Mouse (Mus musculus) embryonic facial prominence, embryonic 14.5 days (tissue): ENCODE measurements around the gene Dlgap4. TPM values are rescaled to one million over a fixed set of nuclear protein-coding genes. Genes with fewer than 3 reads are reported as not detected.
"Not testable (repeated sequence)": the region's sequence is repeated elsewhere in the genome, so short reads cannot be mapped to it uniquely, and the experiment has no call there.

Experiments
- ATAC-seq: fragments of 200-750 bp; cut with Nextera tagmentation; 2 replicates; pipeline ENCODE4 v1.8.0; 2017; ENCODE audit warnings: low read depth, moderate number of reproducible peaks, moderate TSS enrichment
- DNase-seq: peaks from one replicate; pipeline ENCODE4 v3.0.0-alpha.2; 2015; ENCODE audit warnings: low spot score
- H3K27ac ChIP-seq: fragments of 300-500 bp; sonication (generic); replicated peaks from 2 replicates; pipeline ENCODE4 v1.5.1; 2014; ENCODE audit warnings: low read depth, mild to moderate bottlenecking, low read length, moderate library complexity
- H3K27me3 ChIP-seq: fragments of 300-500 bp; sonication (generic); replicated peaks from 2 replicates; pipeline ENCODE4 v1.6.1; 2014; ENCODE audit warnings: low read length; ENCODE audit not compliant: control insufficient read depth, insufficient read depth
- H3K36me3 ChIP-seq: fragments of 300-500 bp; sonication (generic); 2 replicates; pipeline ENCODE4 v1.6.1; 2014; ENCODE audit warnings: low read length, mixed read lengths; ENCODE audit not compliant: control insufficient read depth, insufficient read depth
- H3K4me1 ChIP-seq: fragments of 300-500 bp; sonication (generic); 2 replicates; pipeline ENCODE4 v1.6.1; 2014; ENCODE audit warnings: antibody characterized with exemption, low read length; ENCODE audit not compliant: control insufficient read depth, insufficient read depth
- H3K4me2 ChIP-seq: fragments of 300-500 bp; sonication (generic); 2 replicates; pipeline ENCODE4 v1.6.1; 2014; ENCODE audit warnings: low read depth, mild to moderate bottlenecking, low read length, moderate library complexity, mixed read lengths
- H3K4me3 ChIP-seq: fragments of 300-500 bp; sonication (generic); 2 replicates; pipeline ENCODE4 v1.5.1; 2014; ENCODE audit warnings: low read depth, mild to moderate bottlenecking, low read length
- H3K9ac ChIP-seq: fragments of 300-500 bp; sonication (generic); 2 replicates; pipeline ENCODE4 v1.6.1; 2014; ENCODE audit warnings: low read depth, mild to moderate bottlenecking, low read length, moderate library complexity, mixed read lengths
- H3K9me3 ChIP-seq: fragments of 300-500 bp; sonication (generic); 2 replicates; pipeline ENCODE4 v1.6.1; 2016; ENCODE audit warnings: low read length; ENCODE audit not compliant: control insufficient read depth
- WGBS: fragments of 180-500 bp; shearing (Covaris S2); extraction: QIAGEN DNeasy Blood & Tissue Kit; methylation state at CpG from one replicate; pipeline ENCODE4 v1.1.7; 2014; 5-methylcytosine and 5-hydroxymethylcytosine counted together
- polyA plus RNA-seq: library from polyadenylated mRNA; unstranded; fragments of >200 nt; fragmentation: Nextera tagmentation; extraction: Ambion mirVana; gene quantifications from 2 replicates; pipeline ENCODE4 v1.2.1, GENCODE M21; 2014

The Dlgap4 gene
- polyA plus RNA-seq, 1 experiment from 2014 or later = 74.0 TPM

DNA sequence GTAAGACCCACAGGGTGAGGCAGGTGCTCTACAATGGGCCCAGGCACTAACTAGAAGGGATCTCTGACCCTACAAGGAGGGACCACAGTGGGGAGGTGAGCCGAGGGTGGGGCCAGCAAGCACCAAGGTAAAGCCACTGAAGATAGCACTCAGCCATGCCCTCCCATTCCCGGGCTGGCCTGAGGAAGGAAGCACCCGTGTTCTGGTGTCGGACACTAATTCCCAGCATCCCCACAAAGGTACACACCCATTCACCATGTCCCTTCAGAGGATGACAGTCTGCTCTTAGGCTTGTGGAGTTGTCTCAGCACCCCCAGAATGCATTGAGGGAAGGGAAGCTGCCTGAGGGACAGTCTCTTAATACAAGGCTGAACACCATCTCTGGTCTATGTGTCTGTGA lies 167.8 kb downstream of the Dlgap4 start:
- Histone ChIP-seq H3K27me3 (no peaks in the 10 kb centered on the region), H3K4me1 (peaks cover 5% of the 10 kb centered on the region; the same call in 1 of the 2 replicates), H3K27ac (no peak overlapping the region), H3K4me3 (no peak overlapping the region), H3K36me3 (0 out of 2 replicates have a peak, but pooled peaks cover 2% of the 10 kb centered on the region), H3K9ac (no peak overlapping the region), H3K9me3 (no peaks in the 10 kb centered on the region), H3K4me2 (no peak overlapping the region)
- DNase-seq (no peak), ATAC-seq (peak; percentile 12; the same call in 1 of the 2 replicates)
- 73% methylated on average over 4 of the region's 4 CpGs for WGBS

- no peak for ATAC-seq
- Histone ChIP-seq H3K9me3 (no peaks in the 10 kb centered on the region), H3K4me1 (peaks cover 5% of the 10 kb centered on the region; the same call in 1 of the 2 replicates), H3K27ac (no peak overlapping the region), H3K9ac (no peak overlapping the region), H3K27me3 (no peaks in the 10 kb centered on the region), H3K4me2 (no peak overlapping the region), H3K4me3 (no peak overlapping the region), H3K36me3 (0 out of 2 replicates have a peak, but pooled peaks cover 2% of the 10 kb centered on the region)
- WGBS = 57% methylated on average over 4 of the region's 4 CpGs
- no peak for DNase-seq
These were observed 168.5 kb downstream of the Dlgap4 start for GRCm38 (mm10) chr2:156781836-156782480.

DNA sequence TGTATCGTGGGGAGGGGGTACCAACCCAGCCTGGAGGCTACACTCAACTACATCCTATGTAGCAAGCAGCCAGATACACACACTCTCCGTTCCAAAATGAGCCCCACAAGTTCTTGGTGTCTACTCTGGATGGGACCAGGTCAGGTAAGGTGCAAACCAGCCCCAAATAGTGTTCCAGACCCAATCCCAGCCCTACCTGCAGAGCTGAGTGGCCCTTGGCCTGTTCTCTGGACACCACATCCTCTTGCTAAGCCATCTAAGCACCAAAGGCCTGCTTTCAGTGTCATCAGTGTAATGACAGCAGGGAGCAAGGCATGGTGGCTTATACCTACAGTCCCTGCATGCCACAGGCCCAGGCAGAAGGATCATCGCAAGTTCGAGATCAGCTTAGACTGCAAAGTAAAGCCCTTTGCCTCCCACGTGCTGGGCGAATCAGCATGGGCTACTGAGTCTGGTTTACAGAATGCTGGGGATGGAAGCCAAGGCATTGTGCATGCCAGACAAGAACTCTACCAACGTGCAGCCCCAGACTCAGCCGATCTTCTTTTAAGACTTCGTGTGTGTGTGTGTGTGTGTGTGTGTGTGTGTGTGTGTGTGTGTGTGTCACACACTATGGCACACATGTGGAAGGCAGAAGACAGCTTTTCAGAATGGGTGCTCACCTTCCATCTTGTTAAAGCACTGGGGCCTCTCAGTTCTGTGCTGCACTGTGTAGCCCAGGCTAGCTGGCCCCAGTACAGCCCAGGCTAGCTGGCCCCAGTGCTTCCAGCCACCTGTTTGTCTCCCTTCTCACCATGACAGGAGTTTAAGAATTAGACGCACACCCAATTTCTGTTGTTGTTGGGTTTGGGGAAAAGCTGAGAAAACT lies 169.2 kb downstream of the Dlgap4 start:
- no peaks in the 10 kb centered on the region for H3K27me3 ChIP-seq
- H3K9me3 ChIP-seq = no peaks in the 10 kb centered on the region
- no peak for DNase-seq
- H3K4me1 ChIP-seq = peaks cover 5% of the 10 kb centered on the region; the same call in 1 of the 2 replicates
- H3K27ac ChIP-seq = no peak overlapping the region
- H3K4me3 ChIP-seq = no peak overlapping the region
- no peak overlapping the region for H3K4me2 ChIP-seq
- H3K36me3 ChIP-seq = 0 out of 2 replicates have a peak, but pooled peaks cover 2% of the 10 kb centered on the region
- WGBS = 88% methylated on average over 10 of the region's 10 CpGs
- no peak overlapping the region for H3K9ac ChIP-seq
- ATAC-seq = no peak

- H3K27me3 ChIP-seq = no peaks in the 10 kb centered on the region
- no peak for ATAC-seq
- H3K4me2 ChIP-seq = no peak overlapping the region
- DNase-seq = no peak
- H3K4me1 ChIP-seq = peaks cover 5% of the 10 kb centered on the region; the same call in 1 of the 2 replicates
- no peaks in the 10 kb centered on the region for H3K9me3 ChIP-seq
- no peak overlapping the region for H3K27ac ChIP-seq
- H3K9ac ChIP-seq = no peak overlapping the region
- WGBS = 84% methylated on average over 9 of the region's 9 CpGs
- 0 out of 2 replicates have a peak, but pooled peaks cover 2% of the 10 kb centered on the region for H3K36me3 ChIP-seq
- no peak overlapping the region for H3K4me3 ChIP-seq
These were observed 169.8 kb downstream of the Dlgap4 start for GRCm38 (mm10) chr2:156783349-156783728.

DNA sequence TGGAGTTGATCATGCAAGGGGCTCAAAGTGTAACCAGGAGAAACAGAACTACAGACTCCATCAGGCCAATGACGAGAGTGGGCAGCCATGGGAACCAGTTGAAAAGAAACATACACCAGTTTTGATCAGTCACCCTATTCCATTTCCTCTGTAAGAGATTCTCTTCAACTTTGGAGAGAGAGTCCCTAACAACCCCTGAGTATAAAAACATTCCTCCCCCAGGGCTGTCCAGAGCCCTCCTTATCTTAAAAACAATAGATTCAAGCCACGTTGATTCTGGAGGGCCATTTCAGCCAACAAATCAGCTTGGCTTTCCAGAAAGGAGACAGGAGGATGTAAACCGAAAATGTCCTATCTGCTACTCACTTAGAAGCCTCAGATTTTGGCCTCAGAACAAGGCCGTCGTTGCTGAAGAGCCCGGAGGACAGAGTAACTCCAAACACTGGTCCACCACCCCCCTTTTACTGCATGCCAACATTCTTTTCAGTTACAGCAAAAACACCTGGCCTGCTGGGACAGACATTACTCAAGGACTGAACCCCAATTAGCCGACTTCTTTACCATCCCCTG lies 170.6 kb downstream of the Dlgap4 start:
- H3K4me2 ChIP-seq = no peak overlapping the region
- no peak overlapping the region for H3K9ac ChIP-seq
- H3K36me3 ChIP-seq = 0 out of 2 replicates have a peak, but pooled peaks cover 2% of the 10 kb centered on the region
- no peak for DNase-seq
- H3K4me3 ChIP-seq = no peak overlapping the region
- H3K27ac ChIP-seq = no peak overlapping the region
- H3K27me3 ChIP-seq = no peaks in the 10 kb centered on the region
- no peak for ATAC-seq
- peaks cover 5% of the 10 kb centered on the region; the same call in 1 of the 2 replicates for H3K4me1 ChIP-seq
- no peaks in the 10 kb centered on the region for H3K9me3 ChIP-seq
- 62% methylated on average over 7 of the region's 7 CpGs for WGBS

- no peak for DNase-seq
- Histone ChIP-seq H3K4me2 (no peak overlapping the region), H3K4me3 (no peak overlapping the region), H3K27me3 (no peaks in the 10 kb centered on the region), H3K9ac (no peak overlapping the region), H3K36me3 (0 out of 2 replicates have a peak, but pooled peaks cover 2% of the 10 kb centered on the region), H3K27ac (no peak overlapping the region), H3K9me3 (no peaks in the 10 kb centered on the region), H3K4me1 (peaks cover 5% of the 10 kb centered on the region; the same call in 1 of the 2 replicates)
- WGBS = 92% methylated on average over 2 of the region's 2 CpGs
- ATAC-seq = no peak
These were observed 171.4 kb downstream of the Dlgap4 start for GRCm38 (mm10) chr2:156784891-156785290.

GRCm38 (mm10) chr2:156786369-156786768 lies 172.9 kb downstream of the Dlgap4 start:
- DNase-seq, H3K4me3 ChIP-seq, H3K27me3 ChIP-seq: not testable (repeated sequence)

DNA sequence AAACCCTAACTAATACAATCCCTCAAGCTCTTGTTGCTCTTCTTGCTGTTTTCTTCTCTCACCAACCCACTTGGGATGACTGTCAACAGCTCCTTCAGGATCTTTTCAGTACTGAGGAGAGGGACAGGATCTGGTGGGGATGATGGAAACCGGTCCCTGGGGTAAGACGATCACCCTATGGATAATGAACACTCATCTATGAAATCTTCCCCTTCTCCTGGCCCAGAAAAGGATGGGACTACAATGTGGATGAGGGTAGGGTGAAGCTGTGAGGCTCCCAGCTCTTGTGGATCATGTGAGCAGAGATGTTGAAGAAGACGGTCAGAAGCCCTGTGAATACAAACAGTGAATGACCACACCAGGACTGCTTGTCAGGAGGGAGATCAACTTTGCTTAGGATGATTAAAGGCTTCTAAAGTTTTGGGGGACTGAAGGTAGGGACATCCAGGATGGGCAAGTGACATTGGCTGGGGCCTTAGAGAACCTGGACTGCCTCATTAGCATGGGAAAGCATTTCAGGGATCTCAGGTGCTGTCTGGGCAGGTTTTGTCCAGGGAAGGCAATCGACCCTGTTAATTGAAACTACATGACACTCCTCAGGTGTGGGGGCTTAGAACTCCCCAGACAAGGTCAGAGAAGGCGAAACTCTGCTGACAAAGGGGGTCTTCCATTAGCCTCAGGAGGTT lies 173.7 kb downstream of the Dlgap4 start:
- Histone ChIP-seq H3K4me1 (no peaks in the 10 kb centered on the region), H3K27me3 (no peaks in the 10 kb centered on the region), H3K9me3 (peaks cover 9% of the 10 kb centered on the region), H3K9ac (no peak overlapping the region), H3K4me3 (no peak overlapping the region), H3K4me2 (no peak overlapping the region), H3K27ac (no peak overlapping the region), H3K36me3 (no peaks in the 10 kb centered on the region)
- no peak for ATAC-seq
- WGBS = 85% methylated on average over 5 of the region's 5 CpGs
- no peak for DNase-seq

More at GRCm38 (mm10) chr2:156786369-156786768, 172.9 kb downstream of the Dlgap4 start:
- not testable (repeated sequence) for ATAC-seq, H3K9ac ChIP-seq, H3K9me3 ChIP-seq, H3K4me2 ChIP-seq, H3K27ac ChIP-seq, H3K4me1 ChIP-seq, H3K36me3 ChIP-seq
